In genomic region chr1:87280281-87280680, GRCm38 (mm10) we compare ENCODE assay signal across 27 mouse cellular contexts. TPM values are rescaled to one million over a fixed set of nuclear protein-coding genes. Genes with fewer than 3 reads are reported as not detected.
DNase-seq lines count a peak whose midpoint lies in the region; ATAC-seq and TF ChIP-seq lines count a peak whose summit lies in the region.
"Had no signal": no experiment of that assay in that cellular context is flagged by ENCODE, and none has a peak within 500 bp of the region (broad histone marks: within the 10 kb centered on the region; RNA-seq: fewer than 3 reads in every experiment).

No protein-coding gene starts in this region.

- no peak overlapping the region for H3K27ac ChIP-seq in midbrain, embryonic 11.5 days (ENCODE audit: low read depth, low read length)
- no peak overlapping the region for H3K27ac ChIP-seq in midbrain, embryonic 15.5 days
- H3K27ac ChIP-seq: embryonic facial prominence, embryonic 13.5 days; embryonic facial prominence, embryonic 15.5 days; forebrain, embryonic 10.5 days; forebrain, embryonic 12.5 days had no signal

- H3K9ac ChIP-seq in midbrain, embryonic 11.5 days (ENCODE audit: low read length) = no peak overlapping the region
- no peak overlapping the region for H3K9ac ChIP-seq in midbrain, embryonic 15.5 days
- H3K9ac ChIP-seq: embryonic facial prominence, embryonic 13.5 days; embryonic facial prominence, embryonic 15.5 days; forebrain, embryonic 12.5 days had no signal

- no peaks in the 10 kb centered on the region for H3K9me3 ChIP-seq in midbrain, embryonic 11.5 days (ENCODE audit: control insufficient read depth, low read length)
- no peaks in the 10 kb centered on the region for H3K9me3 ChIP-seq in midbrain, embryonic 15.5 days
- H3K9me3 ChIP-seq: embryonic facial prominence, embryonic 13.5 days; embryonic facial prominence, embryonic 15.5 days; forebrain, embryonic 10.5 days; forebrain, embryonic 12.5 days; G1E had no signal

- no peak for ATAC-seq in midbrain, embryonic 11.5 days (ENCODE audit: low FRiP score)
- no peak for ATAC-seq in midbrain, embryonic 15.5 days (replicated peaks)
- peak; percentile 37; the same call in 1 of the 2 replicates for ATAC-seq in common myeloid progenitor, adult 5-6 weeks (replicated peaks; ENCODE audit: low read depth, poor library complexity, severe bottlenecking)
- peak; percentile 56 for ATAC-seq in megakaryocyte, adult 5-6 weeks (ENCODE audit: poor library complexity, severe bottlenecking)
- ATAC-seq in megakaryocyte-erythroid progenitor cell, adult 5-6 weeks (replicated peaks; ENCODE audit: low FRiP score, low TSS enrichment, poor library complexity, severe bottlenecking) = no peak
- ATAC-seq: activated CD4-positive, CD25-positive, alpha-beta regulatory T cell, adult 4 months; forebrain, embryonic 14.5 days; forebrain, embryonic 16.5 days; Patski had no signal

- DNase-seq in midbrain, embryonic 11.5 days (ENCODE audit: low spot score, missing footprints) = peak; percentile 6
- DNase-seq in thymus, postnatal 4 days = no peak
- no peak for DNase-seq in retina, postnatal 1 day
- DNase-seq: adrenal gland, adult 8-10 months; adrenal gland, postnatal 14 days; adrenal gland, postnatal 36 days; cerebellum, adult 11-12 months; cerebellum, adult 2 months; cerebellum, adult 9-10 months; cerebellum, postnatal 10 days; cerebellum, postnatal 25 days; embryo, embryonic 11 days had no signal

- no peaks in the 10 kb centered on the region for H3K4me1 ChIP-seq in midbrain, embryonic 11.5 days (ENCODE audit: control insufficient read depth, insufficient read depth, low read length)
- 0 out of 2 replicates have a peak, but pooled peaks cover 6% of the 10 kb centered on the region for H3K4me1 ChIP-seq in midbrain, embryonic 15.5 days
- H3K4me1 ChIP-seq: embryonic facial prominence, embryonic 15.5 days had no signal

- H3K27me3 ChIP-seq in midbrain, embryonic 11.5 days (ENCODE audit: control insufficient read depth, insufficient read depth, low read length) = no peaks in the 10 kb centered on the region
- H3K27me3 ChIP-seq in midbrain, embryonic 15.5 days (replicated peaks) = no peaks in the 10 kb centered on the region
- no peaks in the 10 kb centered on the region for H3K27me3 ChIP-seq in myocyte (ENCODE audit: control insufficient read depth, insufficient read depth, insufficient read length)
- H3K27me3 ChIP-seq: embryonic facial prominence, embryonic 13.5 days; embryonic facial prominence, embryonic 15.5 days; forebrain, embryonic 12.5 days; Patski had no signal

- no peaks in the 10 kb centered on the region for H3K36me3 ChIP-seq in midbrain, embryonic 11.5 days (ENCODE audit: control insufficient read depth, insufficient read depth, low read length)
- H3K36me3 ChIP-seq in midbrain, embryonic 15.5 days (replicated peaks) = no peaks in the 10 kb centered on the region
- no peaks in the 10 kb centered on the region for H3K36me3 ChIP-seq in myocyte (ENCODE audit: control insufficient read depth, insufficient read depth)
- H3K36me3 ChIP-seq: embryonic facial prominence, embryonic 13.5 days; embryonic facial prominence, embryonic 15.5 days; forebrain, embryonic 10.5 days; forebrain, embryonic 12.5 days; G1E had no signal

- no peak overlapping the region for H3K4me3 ChIP-seq in midbrain, embryonic 11.5 days (ENCODE audit: low read depth, low read length)
- H3K4me3 ChIP-seq in midbrain, embryonic 15.5 days = no peak overlapping the region
- no peak overlapping the region for H3K4me3 ChIP-seq in myocyte
- H3K4me3 ChIP-seq: embryonic facial prominence, embryonic 13.5 days; embryonic facial prominence, embryonic 15.5 days; erythroblast, embryonic 14.5 days; forebrain, embryonic 10.5 days; forebrain, embryonic 12.5 days had no signal

- WGBS in midbrain, embryonic 11.5 days = 76% methylated on average over 5 of the region's 5 CpGs
- WGBS in midbrain, embryonic 15.5 days = 80% methylated on average over 5 of the region's 5 CpGs

- H3K79me2 ChIP-seq in myocyte (ENCODE audit: control insufficient read depth, insufficient read depth) = no peaks in the 10 kb centered on the region

- TF ChIP-seq POLR2A in myocyte (IDR thresholded peaks at IDR 0.05; ENCODE audit: insufficient read length, low read depth) = no peak

- H3K4me2 ChIP-seq in midbrain, embryonic 11.5 days = no peak overlapping the region
- no peak overlapping the region for H3K4me2 ChIP-seq in midbrain, embryonic 15.5 days
- H3K4me2 ChIP-seq in myocyte (ENCODE audit: low read depth) = peak overlapping the region; percentile 12
- H3K4me2 ChIP-seq: embryonic facial prominence, embryonic 13.5 days; embryonic facial prominence, embryonic 15.5 days; forebrain, embryonic 12.5 days had no signal

- no peak overlapping the region for H3ac ChIP-seq in myocyte (ENCODE audit: control insufficient read depth, insufficient read length)

TF ChIP-seq in myocyte, 11 proteins besides CTCF, POLR2A, EP300 and RAD21:
- TF ChIP-seq SRF (IDR thresholded peaks at IDR 0.05; ENCODE audit: control insufficient read depth, insufficient read length, low read depth) = no peak
- TF ChIP-seq REST (IDR thresholded peaks at IDR 0.05; ENCODE audit: insufficient read depth, insufficient read length) = no peak
- TF ChIP-seq CEBPB (IDR thresholded peaks at IDR 0.05; ENCODE audit: insufficient read depth, poor library complexity, severe bottlenecking) = no peak
- TF ChIP-seq USF1 (IDR thresholded peaks at IDR 0.05; ENCODE audit: low read depth) = no peak
- TF ChIP-seq MAX (IDR thresholded peaks at IDR 0.05; ENCODE audit: low read depth) = no peak
- no peak for TF ChIP-seq TCF3 (IDR thresholded peaks at IDR 0.05; ENCODE audit: insufficient read length, low read depth)
- TF ChIP-seq MYOG (IDR thresholded peaks at IDR 0.05; ENCODE audit: control insufficient read depth in 1 of 3, insufficient read depth in 1 of 3, insufficient read length in 2 of 3, low read depth in 2 of 3) = no peak
- TF ChIP-seq TCF12 (IDR thresholded peaks at IDR 0.05; ENCODE audit: insufficient read depth, poor library complexity, severe bottlenecking) = no peak
- TF ChIP-seq POLR2AphosphoS2 (IDR thresholded peaks at IDR 0.05; ENCODE audit: insufficient read length, low read depth) = no peak
- TF ChIP-seq MYOD1 (IDR thresholded peaks at IDR 0.05; ENCODE audit: control insufficient read depth in 1 of 3, insufficient read length in 2 of 3, low read depth in 2 of 3) = no peak
- no peak for TF ChIP-seq E2F4 (IDR thresholded peaks at IDR 0.05; ENCODE audit: insufficient read depth)

RNA-seq across cellular contexts. Expression of gene Efhd1, which starts 16.1 kb away (rescaled TPM):
- 0.58 and 0.83 TPM in 2 replicates for polyA plus RNA-seq in midbrain, embryonic 11.5 days (2014; fragmentation: Nextera tagmentation; extraction: Ambion mirVana)
- polyA plus RNA-seq in midbrain, embryonic 15.5 days (2015; fragmentation: Nextera tagmentation; extraction: Ambion mirVana) = 0.58 and 1.2 TPM in 2 replicates
- not detected in 2 replicates for total RNA-seq in common myeloid progenitor, adult 5-6 weeks (2017)
- 0.07 TPM in 1 of 2 replicates, not detected in the other for total RNA-seq in megakaryocyte, adult 5-6 weeks (2015)
- total RNA-seq in megakaryocyte, adult 5-6 weeks (2017) = not detected in 2 replicates
- 2.1 TPM for polyA plus RNA-seq in myocyte (2012; fragmentation: generic; extraction: Trizol)
- not detected in 2 replicates for total RNA-seq in megakaryocyte-erythroid progenitor cell, adult 5-6 weeks (2014; fragmentation: Nextera tagmentation)
- total RNA-seq in megakaryocyte-erythroid progenitor cell, adult 5-6 weeks (2017) = not detected in 2 replicates
- polyA plus RNA-seq: activated CD4-positive, CD25-positive, alpha-beta regulatory T cell, adult 4 months; erythroblast, embryonic 14.5 days; G1E had no signal

RNA-seq across cellular contexts. Expression of gene Gigyf2, which starts 46.5 kb away (rescaled TPM):
- 50.7 and 51.9 TPM in 2 replicates for polyA plus RNA-seq in midbrain, embryonic 11.5 days (2014; fragmentation: Nextera tagmentation; extraction: Ambion mirVana)
- 65.9 and 72.9 TPM in 2 replicates for polyA plus RNA-seq in midbrain, embryonic 15.5 days (2015; fragmentation: Nextera tagmentation; extraction: Ambion mirVana)
- 134 and 174 TPM in 2 replicates for total RNA-seq in common myeloid progenitor, adult 5-6 weeks (2017)
- total RNA-seq in megakaryocyte, adult 5-6 weeks (2015) = 38.6 and 39.0 TPM in 2 replicates
- 87.4 and 90.8 TPM in 2 replicates for total RNA-seq in megakaryocyte, adult 5-6 weeks (2017)
- polyA plus RNA-seq in myocyte (2012; fragmentation: generic; extraction: Trizol) = 19.0 TPM
- total RNA-seq in megakaryocyte-erythroid progenitor cell, adult 5-6 weeks (2014; fragmentation: Nextera tagmentation) = 85.0 and 91.4 TPM in 2 replicates
- total RNA-seq in megakaryocyte-erythroid progenitor cell, adult 5-6 weeks (2017) = 133 and 148 TPM in 2 replicates

Comparison
In these comparisons a context has a peak if more than half of its experiments do, and no peak if none do; other contexts are left out.
1. ATAC-seq: peak in common myeloid progenitor, adult 5-6 weeks (single experiment) and megakaryocyte, adult 5-6 weeks (single experiment); none in midbrain, embryonic 11.5 days (single experiment), midbrain, embryonic 15.5 days (single experiment) and megakaryocyte-erythroid progenitor cell, adult 5-6 weeks (single experiment).